Mouse (Mus musculus) B cell, adult 2 months (primary cell): Measurements from ENCODE around the gene Oxsr1.
"Not testable (repeated sequence)": the region's sequence is repeated elsewhere in the genome, so short reads cannot be mapped to it uniquely, and the experiment has no call there.

Experiments
- DNase-seq, 2 experiments: peaks; one replicate each; pipeline ENCODE4 v3.0.0; 2022

The Oxsr1 gene

GRCm38 (mm10) chr9:119268588-119269145 is 53.6 kb downstream of the Oxsr1 start:
- DNase-seq: no peak

- no peak for DNase-seq
Observed at GRCm38 (mm10) chr9:119268120-119268519, 54.1 kb downstream of the Oxsr1 start.

GRCm38 (mm10) chr9:119266121-119266395 is 56.2 kb downstream of the Oxsr1 start:
- DNase-seq: not testable (repeated sequence)

GRCm38 (mm10) chr9:119265373-119266120 is 56.7 kb downstream of the Oxsr1 start:
- not testable (repeated sequence) for DNase-seq

GRCm38 (mm10) chr9:119263067-119263466 is 59.2 kb downstream of the Oxsr1 start:
- DNase-seq: no peak

- DNase-seq: no peak
Observed at GRCm38 (mm10) chr9:119260825-119261224, 61.4 kb downstream of the Oxsr1 start.

- DNase-seq: no peak
Observed at GRCm38 (mm10) chr9:119258785-119259184, 63.4 kb downstream of the Oxsr1 start.

GRCm38 (mm10) chr9:119258128-119258527 is 64.1 kb downstream of the Oxsr1 start:
- no peak for DNase-seq

- no peak for DNase-seq
Observed at GRCm38 (mm10) chr9:119256161-119256560, 66.1 kb downstream of the Oxsr1 start.

GRCm38 (mm10) chr9:119255096-119255495 is 67.1 kb downstream of the Oxsr1 start:
- no peak for DNase-seq

- DNase-seq: no peak
Observed at GRCm38 (mm10) chr9:119254187-119254586, 68.0 kb downstream of the Oxsr1 start.

GRCm38 (mm10) chr9:119247996-119248395 is 74.2 kb downstream of the Oxsr1 start:
- no peak for DNase-seq

- no peak for DNase-seq
Observed at GRCm38 (mm10) chr9:119246826-119247225, 75.4 kb downstream of the Oxsr1 start.

GRCm38 (mm10) chr9:119243981-119244380 is 78.2 kb downstream of the Oxsr1 start:
- DNase-seq: no peak

- DNase-seq: no peak
Observed at GRCm38 (mm10) chr9:119241169-119241865, 80.9 kb downstream of the Oxsr1 start.

GRCm38 (mm10) chr9:119240286-119240997 is 81.8 kb downstream of the Oxsr1 start:
- DNase-seq: no peak

- DNase-seq: no peak
Observed at GRCm38 (mm10) chr9:119239274-119239673, 83.0 kb downstream of the Oxsr1 start.

- DNase-seq: no peak
Observed at GRCm38 (mm10) chr9:119238796-119239195, 83.4 kb downstream of the Oxsr1 start.

GRCm38 (mm10) chr9:119231552-119231951 is 90.7 kb downstream of the Oxsr1 start:
- DNase-seq: no peak

GRCm38 (mm10) chr9:119230829-119231228 is 91.4 kb downstream of the Oxsr1 start:
- DNase-seq: no peak

GRCm38 (mm10) chr9:119220249-119220648 is 102.0 kb downstream of the Oxsr1 start:
- no peak for DNase-seq

GRCm38 (mm10) chr9:119219667-119220066 is 102.6 kb downstream of the Oxsr1 start:
- no peak for DNase-seq

GRCm38 (mm10) chr9:119215341-119215740 is 106.9 kb downstream of the Oxsr1 start:
- not testable (repeated sequence) for DNase-seq

GRCm38 (mm10) chr9:119214601-119215000 is 107.6 kb downstream of the Oxsr1 start:
- no peak for DNase-seq
